Mouse (Mus musculus) 3134 (cell line): ENCODE results near the gene Itga5.
A peak's percentile ranks its signal among the peaks of the same experiment; 100 is the strongest.

Experiments
- DNase-seq: peaks from one replicate; pipeline ENCODE4 v3.0.0-alpha.2; 2011; ENCODE audit warnings: low spot score; ENCODE audit not compliant: insufficient read length; ENCODE audit errors: extremely low read depth

Gene Itga5

DNA sequence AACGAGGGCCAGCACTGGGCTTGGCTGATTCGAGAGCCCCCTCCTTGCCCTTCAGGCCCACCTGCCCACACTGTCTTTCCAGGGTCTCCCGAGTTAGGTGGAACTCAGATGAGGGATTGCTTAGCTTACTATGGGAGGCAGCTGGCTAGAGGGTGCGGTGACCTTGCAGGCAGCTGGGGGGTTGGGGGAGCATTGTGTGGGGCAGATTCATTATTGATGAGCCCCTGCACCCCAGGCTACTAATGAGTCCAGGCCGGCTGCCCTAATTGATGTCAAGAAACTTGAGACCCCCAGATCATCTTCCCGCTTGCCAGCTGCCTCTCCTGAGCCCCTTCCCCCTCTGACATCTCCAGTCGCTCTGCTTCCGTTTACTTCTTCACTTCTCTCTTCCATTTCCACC is 25.0 kb downstream of the Itga5 start:
- no peak for DNase-seq

DNA sequence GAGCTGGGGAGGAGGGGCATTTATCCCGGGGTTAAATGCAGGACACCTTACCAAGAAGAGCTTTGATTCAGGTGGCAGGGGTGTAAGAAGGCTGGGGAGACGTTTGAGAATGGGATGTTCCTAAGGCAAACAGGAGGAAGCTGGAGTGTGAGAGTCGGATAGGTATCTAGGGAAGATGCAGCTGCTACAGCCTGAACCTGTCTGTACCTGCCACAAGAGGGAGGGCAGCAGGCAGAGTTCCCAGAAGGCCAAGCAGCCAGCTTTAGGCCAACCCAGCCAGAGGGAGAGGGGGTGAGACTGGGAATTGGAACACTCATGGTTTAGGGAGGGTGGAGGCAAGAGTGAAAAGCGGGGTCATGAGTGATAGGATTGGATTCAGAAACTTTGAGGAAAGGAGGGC is 25.8 kb downstream of the Itga5 start:
- DNase-seq, result no peak

DNA sequence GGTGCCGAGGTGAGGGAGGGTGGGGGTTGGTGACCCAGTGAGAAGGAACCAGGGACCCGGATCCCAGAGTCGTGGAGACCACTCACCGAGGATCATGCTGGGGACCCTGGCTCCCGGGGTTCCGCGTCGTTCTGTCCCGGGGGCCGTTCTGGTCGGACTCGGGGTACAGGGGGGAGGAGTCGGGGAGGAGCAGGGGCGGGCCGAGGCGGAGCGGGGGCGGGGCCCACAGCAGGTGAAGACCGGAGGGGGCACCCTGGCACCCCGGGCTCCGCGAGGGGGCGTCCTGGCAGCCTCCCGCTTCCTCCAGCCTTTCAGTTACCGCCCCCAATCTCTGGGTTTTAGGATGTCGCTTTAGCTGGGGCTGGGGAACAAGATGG is 26.6 kb downstream of the Itga5 start, which contains the start of gene Zfp385a:
TSS of gene Zfp385a (minus strand) at position 133 of the 377 bp plus-strand sequence.
- DNase-seq, result no peak

DNA sequence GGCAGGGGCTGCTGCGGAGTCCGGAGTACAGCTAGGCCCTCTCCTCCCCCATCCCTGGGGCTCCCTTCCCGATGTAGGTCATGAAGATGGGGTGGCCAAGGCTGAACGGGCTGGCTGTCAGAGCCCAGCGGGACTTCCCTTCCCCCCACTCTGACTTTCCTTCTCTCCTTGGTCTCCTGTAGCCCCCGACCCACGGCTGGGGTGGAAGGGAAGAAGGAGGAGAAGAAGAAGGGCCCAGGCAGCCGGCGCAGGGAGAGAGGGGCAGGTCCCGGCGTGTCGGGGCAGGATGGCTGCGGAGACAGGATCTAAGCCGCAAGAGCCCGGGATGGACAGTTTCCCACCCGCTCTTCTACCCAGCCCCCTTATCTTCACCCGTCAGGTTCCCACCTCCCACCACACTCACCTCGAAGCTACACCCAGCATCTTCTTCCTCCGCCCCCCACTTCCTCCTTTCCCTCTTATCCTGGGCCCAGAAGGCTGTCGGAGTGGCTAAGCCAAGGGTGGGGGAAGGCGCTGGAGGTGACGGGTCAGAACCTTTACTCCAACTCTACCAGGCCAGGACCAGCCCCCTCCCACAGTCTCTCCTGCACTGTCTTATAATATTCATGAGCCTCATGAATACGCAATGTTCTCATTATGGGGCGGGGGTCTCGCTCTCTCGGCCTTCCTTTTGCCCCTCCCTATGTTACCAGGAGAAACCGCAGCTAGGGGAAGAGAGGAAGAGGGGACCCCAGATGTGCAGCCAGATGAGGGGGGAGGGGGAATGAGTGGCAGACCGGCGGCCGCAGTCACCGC is 27.2 kb downstream of the Itga5 start:
- no peak for DNase-seq

DNA sequence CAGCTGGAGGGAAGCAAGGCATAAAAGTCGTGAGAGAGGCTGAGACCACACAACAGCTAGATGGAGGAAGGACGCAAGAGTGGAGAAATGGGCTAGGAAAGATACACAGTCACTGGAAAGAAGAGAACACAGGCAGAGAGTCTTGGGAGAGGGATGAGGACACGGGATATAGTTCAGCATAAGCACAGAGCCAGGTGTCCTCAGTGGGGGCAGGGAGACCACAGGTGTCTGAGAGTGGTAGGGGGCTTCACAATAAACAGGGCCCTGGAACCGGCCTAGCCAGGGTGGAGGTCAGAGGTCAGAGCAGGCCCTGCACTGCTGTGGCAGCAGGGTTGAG is 27.8 kb downstream of the Itga5 start:
- no peak for DNase-seq

DNA sequence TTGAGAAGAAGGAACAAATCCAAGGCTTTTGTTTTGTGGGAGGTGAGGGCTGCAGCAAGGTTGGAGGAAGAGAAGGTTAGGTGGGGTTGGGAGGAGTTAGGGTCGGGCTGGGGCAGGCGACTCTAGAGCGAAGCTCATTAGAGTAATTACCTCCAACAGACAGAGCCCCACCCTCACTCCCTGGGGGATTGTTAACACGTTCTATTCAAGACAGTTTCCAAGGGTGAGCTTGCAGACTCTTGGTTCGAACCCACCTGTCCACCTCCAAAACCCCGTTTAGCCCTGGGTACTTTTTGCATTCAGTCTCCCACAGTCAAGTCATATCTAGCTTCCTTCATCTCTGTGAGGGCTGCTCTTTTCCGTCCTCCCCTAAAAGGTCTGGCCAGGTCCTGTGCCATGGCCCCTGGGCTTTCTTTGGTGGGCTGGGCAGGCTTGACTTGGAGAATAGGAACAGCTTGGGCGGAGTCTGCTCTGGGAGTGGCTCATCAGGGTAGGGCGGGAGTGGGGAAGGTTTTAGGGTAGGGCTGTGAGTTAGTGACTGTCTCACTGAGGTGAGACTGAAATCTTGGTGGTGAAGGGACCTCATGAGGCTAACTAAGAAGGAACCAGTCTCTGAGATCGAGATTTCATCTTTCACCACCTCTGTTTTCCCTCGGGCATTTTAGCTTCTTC is 29.4 kb downstream of the Itga5 start:
- no peak for DNase-seq

DNA sequence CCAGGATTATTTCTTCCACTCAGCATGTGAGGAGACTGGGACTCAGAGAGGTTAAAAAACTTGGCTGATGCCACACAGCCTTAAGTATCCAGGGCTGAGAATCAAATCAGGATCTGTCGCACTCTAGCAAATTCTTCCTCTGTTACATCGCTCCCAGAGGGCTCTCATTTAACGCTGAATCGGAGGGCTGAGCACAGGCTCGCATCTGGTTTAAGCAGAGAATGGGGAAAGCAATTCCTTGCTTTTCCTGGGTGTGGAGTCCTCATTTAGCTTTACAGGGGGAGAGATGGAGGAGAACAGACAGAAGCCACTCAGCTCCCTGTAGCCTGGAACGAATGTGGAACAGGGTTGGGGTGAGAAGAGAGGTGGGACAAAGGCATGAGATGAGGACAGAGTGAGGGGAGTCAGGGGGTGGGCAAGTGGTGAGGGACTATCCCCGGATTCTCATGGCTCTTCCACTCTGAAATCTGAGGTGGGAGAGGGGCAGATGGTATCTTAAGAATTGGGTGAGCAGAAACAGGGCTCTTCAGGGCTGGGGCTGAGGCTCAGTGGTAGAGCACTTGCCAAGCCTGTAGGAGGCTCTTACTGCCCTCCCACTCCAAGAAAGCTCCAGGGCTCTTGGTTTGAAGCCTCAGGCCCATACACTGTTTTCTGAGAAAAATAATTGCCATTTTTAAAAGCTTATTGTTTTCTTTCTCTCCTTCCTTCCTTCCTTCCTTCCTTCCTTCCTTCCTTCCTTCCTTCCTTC is 30.9 kb downstream of the Itga5 start:
- no peak for DNase-seq

DNA sequence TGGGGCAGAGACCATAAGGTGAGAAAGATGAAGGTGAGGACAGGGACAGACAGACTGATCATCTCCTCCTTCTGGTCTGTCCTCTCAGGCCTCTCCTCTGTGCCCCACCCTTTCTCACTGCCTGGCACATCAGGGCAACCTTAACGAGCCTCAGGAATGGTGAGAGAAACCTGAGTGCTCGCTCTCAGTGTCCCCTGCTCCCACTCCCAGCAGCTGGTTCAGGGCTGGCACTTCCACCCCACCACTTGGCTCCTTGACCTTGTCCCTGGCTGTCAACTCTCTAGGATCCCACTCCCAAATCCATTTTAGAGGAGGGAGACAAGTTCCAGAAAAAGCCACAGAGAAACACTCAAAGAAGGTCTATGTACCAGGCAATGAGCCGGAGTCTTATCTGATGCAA is 31.5 kb downstream of the Itga5 start:
- no peak for DNase-seq

DNA sequence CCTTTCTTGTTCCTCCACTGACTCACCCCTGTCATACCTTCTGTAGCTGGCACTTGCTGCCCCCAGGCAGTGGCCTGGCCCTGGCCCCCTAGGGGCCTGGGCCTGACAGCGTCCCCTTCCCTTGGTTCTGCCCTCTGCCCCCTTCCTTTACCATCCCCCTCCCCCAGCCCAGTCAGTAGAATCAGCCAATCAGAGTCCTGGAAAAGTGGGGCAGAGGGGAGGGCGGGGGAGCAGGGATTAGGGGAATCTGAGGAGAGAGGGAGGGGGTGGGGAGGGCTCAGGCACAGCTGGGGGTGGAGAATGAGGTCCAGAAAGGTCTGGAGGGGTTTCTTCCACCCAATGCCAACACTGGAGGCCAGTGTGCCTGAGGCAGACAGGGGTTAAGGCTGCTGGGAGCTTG is 32.4 kb downstream of the Itga5 start:
- DNase-seq, result no peak

DNA sequence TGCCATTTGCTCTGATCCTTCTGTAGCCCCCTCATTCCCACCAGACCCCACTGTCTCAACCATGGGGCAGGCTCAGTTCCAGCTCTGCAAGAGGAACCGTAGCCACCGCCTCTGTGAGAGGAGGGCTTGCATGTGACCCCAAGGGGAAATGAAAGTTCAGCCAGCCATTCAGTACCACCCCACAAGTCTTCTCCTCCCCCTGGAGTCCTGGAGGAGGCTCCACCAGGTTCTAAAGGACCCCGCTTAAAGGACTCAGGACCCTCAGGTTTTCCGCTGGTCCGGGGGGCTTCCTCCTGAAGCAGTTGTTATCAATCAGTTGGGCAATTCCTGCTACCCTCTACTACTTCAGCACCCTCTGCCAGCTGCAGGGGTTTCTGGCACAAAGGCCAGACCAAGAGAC is 32.8 kb downstream of the Itga5 start:
- DNase-seq, result no peak

DNA sequence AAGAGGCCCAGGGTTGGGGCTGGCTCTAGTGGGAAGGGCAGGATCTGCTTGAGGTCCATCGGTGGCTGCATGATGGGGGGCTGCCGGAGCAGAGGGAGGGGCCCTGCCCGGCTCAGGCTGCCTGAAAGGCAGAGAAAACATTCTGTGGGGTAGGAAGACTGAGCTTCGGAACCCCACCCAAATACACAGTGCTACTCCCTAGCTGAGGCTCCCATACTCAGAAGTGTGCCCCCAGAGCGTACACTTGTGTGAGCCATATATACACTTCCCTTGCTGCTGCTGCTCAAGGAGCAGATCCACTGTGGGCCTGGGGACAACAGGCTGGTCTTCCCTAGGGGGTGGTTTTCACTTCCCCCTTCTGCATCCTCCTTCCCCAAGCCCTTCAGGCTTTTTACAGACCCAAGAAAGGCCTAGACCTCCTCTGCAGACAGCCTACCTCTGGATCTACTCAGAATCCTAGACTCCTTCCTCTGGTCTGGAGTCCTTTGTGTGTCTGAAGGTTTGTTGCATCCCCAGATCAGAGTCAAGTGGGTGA is 33.4 kb downstream of the Itga5 start:
- no peak for DNase-seq

DNA sequence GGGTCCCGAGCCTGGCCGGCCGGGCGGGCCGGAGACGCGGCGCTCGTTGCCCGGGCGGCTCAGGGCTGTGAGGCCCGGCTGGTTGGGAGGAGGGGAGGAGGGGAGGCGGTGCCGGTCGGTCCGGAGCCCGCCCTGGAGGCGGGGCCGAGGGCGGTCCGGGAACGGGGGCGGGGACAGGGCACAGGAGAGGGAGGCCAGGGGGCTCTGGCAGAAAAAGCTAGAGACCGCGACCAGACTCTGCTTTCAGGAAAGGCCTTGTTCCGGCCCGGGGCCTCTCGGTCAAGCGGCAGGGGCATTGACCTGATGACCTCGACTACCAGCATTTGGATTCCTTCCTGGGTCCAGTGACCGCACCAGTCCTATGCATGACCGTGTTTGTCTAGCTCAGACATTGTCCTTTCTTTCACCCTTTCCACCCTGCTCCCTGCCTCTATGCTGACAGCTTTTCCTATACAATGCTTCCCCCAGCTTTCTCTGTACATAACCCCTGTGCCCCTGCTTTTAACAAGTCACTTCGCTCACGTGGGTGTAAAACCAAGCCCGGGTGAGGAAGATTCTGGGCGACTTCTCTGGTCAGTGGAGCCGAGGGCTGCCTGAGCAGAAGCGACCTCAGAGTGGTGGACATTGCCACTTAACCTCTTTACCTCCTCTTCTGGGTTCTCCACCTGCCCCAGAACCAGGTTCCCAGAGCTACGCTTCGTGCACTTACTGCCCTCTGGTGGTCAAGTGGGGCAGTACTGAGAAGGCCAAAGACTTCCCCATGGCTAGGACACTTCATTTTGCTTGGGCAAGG is 42.9 kb downstream of the Itga5 start:
- DNase-seq, result peak; percentile 83

DNA sequence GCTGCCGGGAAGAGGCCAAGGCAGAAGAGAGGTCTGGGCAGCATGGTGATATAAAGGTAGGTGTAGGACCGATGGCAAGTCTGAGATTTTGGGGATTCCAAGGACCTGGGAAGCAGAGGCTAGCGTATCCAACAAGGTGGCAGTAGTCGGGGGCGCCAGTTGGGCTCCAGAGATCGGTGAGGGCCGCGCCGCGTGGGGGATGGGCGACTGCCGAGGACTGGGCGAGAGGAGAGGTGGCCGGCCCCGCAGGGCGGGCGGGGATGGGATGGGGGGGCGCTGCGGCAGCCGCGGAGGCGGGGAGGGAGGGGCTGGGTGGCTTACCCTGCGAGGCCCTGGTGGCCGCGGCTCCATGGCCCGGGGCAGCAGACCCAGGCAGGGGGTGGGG is 43.5 kb downstream of the Itga5 start:
- no peak for DNase-seq

DNA sequence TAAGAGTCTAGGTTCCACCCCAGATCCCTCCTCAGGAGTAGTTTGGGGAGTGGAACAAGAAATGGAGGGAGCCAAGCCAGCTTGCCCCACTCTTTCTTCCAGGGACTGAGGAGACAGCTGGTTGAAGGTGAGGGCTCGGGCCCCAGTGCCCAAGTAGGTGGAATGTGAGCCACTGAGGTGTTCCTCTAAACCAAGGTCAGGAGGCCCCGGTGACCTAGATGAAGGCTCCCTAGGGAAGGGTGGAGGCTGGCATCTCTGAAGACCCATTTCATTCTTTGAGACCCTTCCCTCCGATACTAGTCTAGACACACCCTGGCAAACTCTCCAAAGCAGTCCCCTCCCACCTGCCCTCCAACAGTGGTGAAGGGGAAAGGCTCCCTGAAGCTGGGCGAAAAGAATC is 44.2 kb downstream of the Itga5 start:
- no peak for DNase-seq

DNA sequence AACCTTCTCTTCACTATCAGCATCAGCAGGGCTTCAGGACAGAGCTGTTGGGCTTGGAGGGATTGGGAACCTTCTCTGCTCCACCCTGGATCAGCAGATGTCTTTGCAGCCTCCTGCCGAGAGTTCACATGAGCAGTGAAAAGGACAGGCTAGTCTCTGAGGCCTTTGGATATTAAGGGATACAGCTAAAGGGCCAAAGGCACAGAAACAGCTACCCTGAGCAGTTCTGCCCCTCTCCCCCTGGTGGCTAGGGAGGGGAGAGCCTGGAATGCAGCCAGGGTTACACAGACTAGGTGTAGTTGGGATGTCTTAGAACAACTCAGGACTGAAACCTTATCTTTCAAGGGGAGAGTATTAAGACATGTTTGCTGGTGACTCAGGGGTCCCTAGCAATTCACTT is 45.5 kb downstream of the Itga5 start:
- DNase-seq, result no peak

DNA sequence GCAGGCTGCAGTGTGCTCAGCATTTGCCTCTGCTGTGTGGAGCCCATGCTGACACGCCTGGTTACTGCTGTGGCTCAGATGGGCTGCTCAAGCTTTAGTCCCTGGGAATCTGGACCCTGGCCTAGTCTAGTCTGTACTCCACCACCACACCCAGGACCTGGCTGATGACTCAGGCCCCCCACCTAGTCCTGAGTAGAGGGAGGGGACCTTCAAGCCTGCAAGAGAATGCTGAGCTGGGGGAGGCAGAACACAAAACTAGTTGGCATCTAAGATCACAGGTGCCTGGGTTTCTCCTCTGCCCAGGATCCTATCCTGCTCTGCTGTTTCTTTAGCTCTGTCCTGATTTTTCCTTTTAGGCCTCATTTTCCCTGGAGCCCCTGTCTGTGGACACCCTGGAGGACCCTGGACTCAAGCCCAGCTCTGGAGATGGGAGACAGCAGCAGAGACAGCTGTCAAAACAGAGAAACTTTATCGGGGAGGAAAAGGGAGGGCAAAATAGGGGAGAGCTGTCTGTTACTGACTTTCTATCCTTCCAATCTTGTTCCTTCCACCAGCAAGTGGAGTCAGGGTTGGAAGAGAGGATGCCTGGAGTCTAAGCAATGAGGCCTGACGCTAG is 48.3 kb downstream of the Itga5 start:
- DNase-seq, result no peak

DNA sequence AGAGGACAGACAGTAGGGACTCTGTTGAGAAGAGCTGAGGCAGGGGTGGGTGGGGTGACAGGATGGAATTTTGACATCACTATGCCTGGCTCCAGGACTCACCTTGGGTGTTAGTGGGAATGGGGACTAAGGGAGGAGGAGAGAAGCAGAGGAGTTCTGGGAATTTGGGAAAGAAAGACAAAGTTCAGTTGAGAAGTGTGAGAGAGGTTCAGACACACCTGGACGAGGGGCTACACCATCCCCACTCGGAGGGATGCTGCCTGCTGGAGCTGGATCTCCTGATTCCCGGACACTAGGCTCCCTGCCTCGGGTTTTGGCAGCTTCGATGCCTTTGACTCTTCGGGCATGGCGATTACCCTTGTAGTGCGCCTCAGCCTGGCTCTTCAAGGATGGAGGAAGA is 48.8 kb downstream of the Itga5 start:
- no peak for DNase-seq

DNA sequence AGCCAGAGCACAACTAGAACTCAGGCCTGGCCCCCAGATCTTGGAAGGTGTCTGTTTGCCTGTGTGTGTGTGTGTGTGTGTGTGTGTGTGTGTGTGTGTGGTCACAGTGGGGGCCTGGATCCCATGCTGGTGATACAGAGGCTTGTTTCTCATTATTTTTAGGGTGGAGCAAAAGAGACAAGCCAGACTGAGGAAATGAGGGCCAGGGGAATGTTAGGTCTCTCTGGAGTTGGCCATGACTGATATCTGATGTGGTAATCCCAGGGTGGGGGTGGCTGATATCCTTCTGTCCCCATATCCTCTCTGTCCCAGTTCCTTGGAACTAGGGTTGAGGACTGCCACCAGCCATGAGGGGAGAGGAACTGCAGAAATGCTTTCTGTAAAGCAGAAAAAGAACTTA is 49.4 kb downstream of the Itga5 start:
- DNase-seq, result no peak

DNA sequence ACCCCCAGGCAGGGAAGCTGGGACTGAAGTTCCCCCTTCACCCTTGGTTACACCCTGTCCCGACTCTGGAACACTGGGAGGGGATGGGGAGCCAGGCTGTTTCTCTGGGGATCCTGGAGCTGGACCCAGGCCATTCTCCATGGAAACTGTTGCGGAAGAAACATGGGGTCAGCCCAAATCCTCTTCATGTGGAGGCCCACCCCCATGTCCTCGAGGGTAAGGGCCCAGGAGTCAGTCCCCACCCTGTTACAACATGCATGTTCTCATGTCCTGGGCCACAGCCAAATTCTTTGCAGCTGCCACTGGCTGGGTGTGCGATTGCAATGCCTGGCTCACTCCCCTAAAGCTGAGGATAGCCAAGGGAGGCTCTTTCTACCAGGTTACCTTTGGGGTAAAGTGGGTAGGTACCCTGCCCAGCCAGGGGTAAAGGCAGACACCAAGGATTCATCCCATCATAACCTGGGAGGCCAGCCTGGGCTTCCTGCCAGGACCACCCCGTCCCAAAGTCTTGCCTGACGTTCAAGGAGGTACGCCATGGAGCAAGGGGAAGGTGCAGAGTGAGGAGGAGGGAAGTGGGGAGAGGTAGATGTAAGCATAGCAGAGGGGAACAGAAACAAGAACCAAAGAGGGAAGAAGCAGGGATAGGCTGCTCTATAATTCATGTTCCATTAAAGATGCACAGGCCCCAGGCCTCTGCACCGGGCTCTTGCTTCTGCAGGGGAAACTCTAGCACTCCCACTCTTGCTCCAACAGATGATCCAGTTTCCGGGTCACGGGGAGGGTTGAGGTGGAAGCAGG is 50.4 kb downstream of the Itga5 start:
- no peak for DNase-seq
